Comparison of ENCODE assay signal across 17 mouse cellular contexts in genomic region chr11:35853651-35854050, GRCm38 (mm10). TPM values are rescaled to one million over a fixed set of nuclear protein-coding genes. Genes with fewer than 3 reads are reported as not detected.
"Had no signal": no experiment of that assay in that cellular context is flagged by ENCODE, and none has a peak within 500 bp of the region (broad histone marks: within the 10 kb centered on the region; RNA-seq: fewer than 3 reads in every experiment).

No protein-coding gene starts in this region.

- ATAC-seq: lung, postnatal 0 days; midbrain, embryonic 15.5 days had no signal

- H3K4me1 ChIP-seq: kidney, embryonic 15.5 days; liver, embryonic 15.5 days had no signal

- H3K4me3 ChIP-seq: kidney, embryonic 15.5 days; left cerebral cortex, adult 2 months; limb, embryonic 10.5 days; liver, embryonic 15.5 days; midbrain, embryonic 10.5 days; midbrain, embryonic 15.5 days; neural tube, embryonic 13.5 days had no signal

- DNase-seq: kidney, adult 2 months; kidney, postnatal 25 days; lung, adult 2 months; lung, postnatal 36 days; retina, postnatal 1 day; right cerebral cortex, postnatal 14 days had no signal

- H3K36me3 ChIP-seq: limb, embryonic 10.5 days had no signal

- H3K27me3 ChIP-seq: kidney, embryonic 15.5 days; liver, embryonic 15.5 days; midbrain, embryonic 15.5 days; neural tube, embryonic 13.5 days had no signal

- H3K9me3 ChIP-seq: kidney, embryonic 15.5 days; limb, embryonic 10.5 days; liver, embryonic 15.5 days; midbrain, embryonic 15.5 days; neural tube, embryonic 13.5 days had no signal

- H3K27ac ChIP-seq: kidney, embryonic 15.5 days; left cerebral cortex, adult 2 months; limb, embryonic 10.5 days; liver, embryonic 15.5 days; midbrain, embryonic 15.5 days; neural tube, embryonic 13.5 days had no signal

- H3K9ac ChIP-seq: kidney, embryonic 15.5 days; liver, embryonic 15.5 days; midbrain, embryonic 15.5 days; neural tube, embryonic 13.5 days had no signal

- H3K4me2 ChIP-seq: kidney, embryonic 15.5 days; liver, embryonic 11.5 days; liver, embryonic 15.5 days; midbrain, embryonic 15.5 days; neural tube, embryonic 13.5 days had no signal

RNA-seq across cellular contexts. Expression of gene Fbll1, which starts 55.0 kb away (rescaled TPM):
- total RNA-seq: megakaryocyte progenitor cell, adult 5-6 weeks had no signal
- polyA plus RNA-seq: limb, embryonic 10.5 days; liver, embryonic 11.5 days; liver, embryonic 15.5 days; lung, adult 2 months; lung, postnatal 0 days; stomach, embryonic 16.5 days had no signal
